Mouse (Mus musculus): Measurements from ENCODE around the gene Ttc30a2.
"Not testable (repeated sequence)": the region's sequence is repeated elsewhere in the genome, so short reads cannot be mapped to it uniquely, and the experiment has no call there.

Gene Ttc30a2

DNA sequence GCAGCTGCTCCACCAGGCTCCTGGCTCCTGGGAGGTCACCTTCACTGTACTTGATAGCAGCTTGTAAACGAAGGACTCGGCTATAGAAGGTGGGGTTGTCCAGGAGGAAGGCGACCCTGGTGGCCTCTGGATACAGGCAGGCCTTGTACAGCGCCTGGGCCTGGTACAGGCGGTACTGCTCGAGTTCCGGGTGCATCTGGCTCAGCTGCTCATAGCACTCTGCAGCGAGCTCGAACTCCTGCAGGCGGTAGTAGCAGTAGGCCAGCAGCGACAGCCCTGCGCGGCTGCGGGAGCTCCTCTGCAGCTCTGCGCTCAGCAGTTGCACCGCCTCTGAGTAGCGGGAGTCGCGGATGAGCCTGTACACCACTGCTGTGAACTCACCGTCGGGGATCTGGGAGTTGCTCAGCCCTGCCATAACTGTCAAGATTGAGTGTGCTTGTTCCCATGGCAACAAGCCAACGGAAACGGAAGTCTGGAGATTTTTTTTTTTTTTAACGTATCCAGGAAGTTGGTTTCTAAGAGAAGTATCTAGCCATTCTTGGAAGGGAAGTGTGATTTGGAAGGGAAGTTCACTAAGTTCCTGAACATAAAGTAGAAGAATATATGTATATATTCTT lies at the start of gene Ttc30a2:
Gene Ttc30a2 (minus strand): TSS at position 419 of the 617 bp plus-strand sequence.
- in situ Hi-C loops (cut with MboI, MseI), result not testable (repeated sequence)

DNA sequence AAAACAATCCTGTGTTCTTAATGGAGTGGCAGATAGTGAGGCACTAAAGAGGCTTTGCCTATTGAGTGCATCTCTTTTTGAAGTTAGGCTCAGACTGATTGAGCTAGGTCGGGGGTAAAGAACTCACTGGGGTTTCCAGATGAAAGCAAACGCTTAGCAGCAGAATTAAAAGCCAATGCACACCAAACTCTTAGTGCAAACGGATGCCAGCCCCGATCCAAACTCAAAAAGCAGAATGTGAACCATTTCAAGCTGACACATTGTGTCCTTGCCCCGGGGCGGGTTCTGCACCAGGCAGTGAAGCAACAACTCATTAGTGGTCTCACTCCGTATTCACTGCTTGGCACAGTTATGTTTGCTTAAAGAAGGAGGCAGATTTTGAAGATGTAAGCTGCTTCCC lies 38.9 kb upstream of the Ttc30a2 start:
- in situ Hi-C loops (cut with MboI, MseI), result no loop called here

DNA sequence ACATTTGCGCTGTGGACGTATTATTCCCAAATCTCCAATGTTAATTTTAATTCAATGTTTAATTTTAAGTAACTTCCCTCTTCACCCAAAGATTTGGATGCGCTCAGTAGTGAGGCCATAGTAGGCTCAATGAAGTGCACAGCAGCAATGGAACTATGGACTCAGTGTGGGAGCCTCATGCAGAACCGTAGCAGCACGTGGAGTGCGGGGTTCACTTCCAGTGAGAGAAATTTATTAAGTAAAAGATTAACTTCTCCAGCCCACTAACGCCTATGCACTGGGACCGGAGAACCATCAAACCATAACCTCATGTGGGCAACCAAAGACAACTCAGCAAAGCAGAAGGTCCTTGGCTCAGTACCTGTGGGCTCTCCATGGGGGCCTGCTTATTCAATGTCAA lies 38.2 kb upstream of the Ttc30a2 start:
- in situ Hi-C loops (cut with MboI, MseI), result no loop called here

DNA sequence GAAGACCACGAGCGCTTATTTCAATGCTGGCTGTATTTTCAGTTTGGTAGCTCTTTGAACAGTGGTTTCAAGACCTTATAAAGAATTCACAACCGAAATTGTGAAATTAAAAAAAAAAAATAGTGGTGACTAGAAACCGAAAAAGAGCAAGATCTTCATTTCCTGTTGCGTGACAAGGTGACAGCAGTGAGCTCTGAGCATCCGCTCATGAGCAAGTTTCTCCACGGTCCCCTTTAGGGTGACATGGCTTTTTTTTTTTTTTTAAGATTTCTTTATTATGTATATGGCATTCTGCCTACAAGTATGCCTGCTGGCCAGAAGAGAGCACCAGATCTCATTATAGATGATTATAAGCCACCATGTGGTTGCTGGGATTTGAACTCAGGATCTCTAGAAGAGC lies 37.5 kb upstream of the Ttc30a2 start:
- in situ Hi-C loops (cut with MboI, MseI), result no loop called here

DNA sequence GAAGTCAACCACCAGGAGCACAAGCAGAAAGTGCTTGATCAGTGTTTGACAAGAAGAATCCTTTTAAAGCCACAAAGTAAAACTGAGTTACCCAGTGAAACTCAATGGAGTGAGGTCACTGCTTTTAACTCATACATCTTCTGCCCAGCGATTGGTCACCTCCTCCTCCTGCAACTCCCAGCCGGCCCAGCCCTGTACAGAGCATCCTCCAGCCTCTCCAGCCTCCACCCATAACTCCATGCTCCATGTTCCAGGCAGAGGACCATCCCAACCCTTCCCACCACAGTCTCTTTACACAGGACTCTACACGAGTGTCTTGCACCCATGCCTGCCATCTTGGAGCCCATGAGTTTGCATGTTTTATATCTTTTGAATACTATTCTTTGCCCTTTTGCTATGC lies 36.7 kb upstream of the Ttc30a2 start:
- in situ Hi-C loops (cut with MboI, MseI), result no loop called here

DNA sequence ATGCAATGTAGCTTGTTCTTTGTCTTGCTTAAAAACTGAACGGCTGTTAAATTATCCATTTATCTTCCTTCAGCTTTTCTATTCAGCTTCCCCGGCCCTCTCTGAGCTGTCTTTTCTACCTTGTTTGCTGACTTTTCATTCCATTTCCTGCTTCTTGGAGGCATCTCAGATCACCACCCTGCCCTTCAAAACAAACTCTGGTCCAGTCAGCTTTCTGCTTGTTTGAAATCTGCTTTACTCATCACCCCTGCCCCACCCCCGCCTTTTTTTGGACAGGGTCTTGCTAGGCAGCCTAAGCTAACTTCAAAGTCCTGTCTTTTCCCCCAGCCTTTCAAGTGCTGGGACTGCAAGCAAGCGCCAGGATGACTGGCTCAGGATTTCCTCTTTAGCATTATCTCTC lies 28.2 kb upstream of the Ttc30a2 start:
- in situ Hi-C loops (cut with MboI, MseI), result no loop called here

DNA sequence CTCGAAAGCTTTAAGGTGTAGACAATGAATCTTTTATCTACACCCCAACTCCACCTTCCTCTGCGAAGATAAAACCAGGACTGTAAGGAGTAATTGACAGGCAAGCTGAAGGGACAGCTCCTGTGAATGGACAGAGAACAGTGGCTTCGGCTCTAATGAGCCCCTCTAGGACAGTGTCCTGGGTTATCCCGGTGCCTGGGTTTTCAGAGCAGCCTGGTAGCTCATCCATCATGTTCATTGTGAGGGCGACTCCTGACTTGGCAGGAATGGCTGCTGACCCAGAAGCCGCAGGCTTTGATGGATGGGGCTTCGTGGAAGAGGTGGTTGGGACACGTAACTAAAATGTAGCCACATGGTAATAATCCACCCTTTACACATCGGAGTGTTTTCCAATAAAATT lies 24.9 kb upstream of the Ttc30a2 start:
- in situ Hi-C loops (cut with MboI, MseI), result no loop called here

DNA sequence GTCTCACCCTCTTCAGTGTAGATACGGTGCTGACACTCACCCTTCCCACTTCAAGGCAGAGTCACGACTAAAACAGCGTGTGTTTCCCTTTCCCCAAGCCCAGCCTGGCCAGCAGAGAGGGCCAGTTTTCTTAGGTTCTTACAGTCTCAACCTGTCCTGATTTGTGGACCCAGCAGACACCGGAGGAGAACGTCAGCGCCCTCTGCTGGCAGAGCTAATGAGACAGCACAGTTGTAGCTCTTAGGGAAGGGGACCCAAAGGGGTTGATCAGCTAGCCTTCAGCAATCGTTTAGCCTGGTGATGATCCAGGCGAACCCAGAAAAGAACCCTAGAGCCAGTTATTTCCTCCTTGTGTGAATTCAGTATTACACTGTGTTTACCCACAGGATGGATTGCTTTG lies 23.4 kb upstream of the Ttc30a2 start:
- in situ Hi-C loops (cut with MboI, MseI), result no loop called here

DNA sequence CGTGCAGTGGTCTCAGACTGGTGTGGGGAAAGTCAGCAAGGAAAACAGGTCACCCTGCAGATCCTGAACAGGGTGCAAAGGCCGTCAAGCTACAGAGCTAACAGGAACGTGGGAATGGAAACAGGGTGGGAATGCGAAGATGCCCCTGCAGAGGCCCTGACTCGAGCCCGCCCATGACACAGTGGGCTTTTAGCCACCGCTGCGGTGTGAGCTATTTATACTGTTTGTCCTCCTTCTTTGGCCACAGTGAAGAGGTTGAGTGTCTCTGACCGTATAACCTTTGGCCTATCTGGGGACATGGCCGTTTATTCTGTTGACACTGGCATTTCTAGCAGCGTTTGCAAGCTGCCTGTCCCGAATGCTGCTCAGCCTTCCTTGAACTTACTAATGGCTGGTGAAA lies 21.7 kb upstream of the Ttc30a2 start:
- in situ Hi-C loops (cut with MboI, MseI), result loop anchor here (5.0 kb wide), 1 partner anchor 73 kb away; no protein-coding TSS in a partner anchor

DNA sequence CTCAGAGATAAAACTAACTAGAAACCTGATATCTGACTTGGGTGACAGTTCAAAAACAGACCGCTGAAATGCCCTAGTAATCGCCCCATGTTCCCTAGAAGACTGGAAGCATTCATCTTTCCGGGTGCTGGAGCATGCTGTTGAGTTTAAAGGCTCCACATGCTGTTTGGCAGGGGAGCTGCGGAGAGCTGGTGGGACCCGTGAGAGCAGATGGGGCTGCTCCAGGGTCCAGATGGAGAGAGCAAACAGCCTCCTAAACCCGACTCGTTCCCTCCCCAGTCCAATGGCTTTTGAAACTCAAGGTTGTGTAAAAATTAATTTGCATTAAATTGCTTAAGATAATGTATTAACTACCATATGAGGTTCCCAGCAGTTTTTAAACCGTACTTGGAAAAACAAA lies 20.7 kb upstream of the Ttc30a2 start:
- in situ Hi-C loops (cut with MboI, MseI), result loop anchor here (5.0 kb wide), 1 partner anchor 74 kb away; no protein-coding TSS in a partner anchor

DNA sequence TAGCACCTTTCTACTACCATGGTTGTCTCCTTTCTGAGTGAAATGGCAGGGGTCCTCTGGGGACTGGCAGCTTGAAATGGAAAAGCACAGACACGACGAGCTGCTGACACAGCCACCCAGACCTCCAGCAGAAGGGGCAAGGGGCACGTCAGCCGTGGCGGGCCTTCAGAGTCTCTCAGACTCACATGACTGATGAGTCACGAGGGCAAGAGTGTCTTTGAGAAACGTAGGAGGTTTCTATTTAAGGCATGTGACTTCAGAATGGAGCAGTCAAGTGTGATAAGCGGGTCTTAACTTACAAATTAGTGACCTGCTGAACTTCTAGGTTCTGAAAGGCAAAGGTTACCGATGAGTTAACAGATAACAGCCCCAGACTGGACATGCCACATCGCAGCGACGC lies 19.8 kb upstream of the Ttc30a2 start:
- in situ Hi-C loops (cut with MboI, MseI), result loop anchor here (5.0 kb wide), 1 partner anchor 75 kb away; no protein-coding TSS in a partner anchor

DNA sequence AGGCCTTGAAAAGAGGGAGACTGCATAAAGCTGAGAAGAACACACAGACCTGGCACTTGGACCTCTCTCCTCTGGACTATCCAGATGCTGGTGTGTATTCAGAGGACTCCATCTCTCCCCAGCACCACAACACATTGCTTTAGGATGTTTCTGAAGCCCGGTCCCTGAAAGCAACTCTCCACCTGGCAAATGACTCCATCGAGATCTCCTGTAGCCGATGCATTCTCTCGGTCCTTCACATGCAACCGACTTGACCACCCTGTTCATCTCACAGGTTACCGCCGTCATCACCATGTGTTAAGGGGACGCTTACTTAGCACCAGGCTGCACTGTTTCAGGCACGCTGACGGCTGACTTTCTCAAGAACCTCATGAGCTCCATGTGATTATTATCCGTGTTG lies 16.9 kb upstream of the Ttc30a2 start:
- in situ Hi-C loops (cut with MboI, MseI), result loop anchor here (5.0 kb wide), 1 partner anchor 77 kb away; no protein-coding TSS in a partner anchor

DNA sequence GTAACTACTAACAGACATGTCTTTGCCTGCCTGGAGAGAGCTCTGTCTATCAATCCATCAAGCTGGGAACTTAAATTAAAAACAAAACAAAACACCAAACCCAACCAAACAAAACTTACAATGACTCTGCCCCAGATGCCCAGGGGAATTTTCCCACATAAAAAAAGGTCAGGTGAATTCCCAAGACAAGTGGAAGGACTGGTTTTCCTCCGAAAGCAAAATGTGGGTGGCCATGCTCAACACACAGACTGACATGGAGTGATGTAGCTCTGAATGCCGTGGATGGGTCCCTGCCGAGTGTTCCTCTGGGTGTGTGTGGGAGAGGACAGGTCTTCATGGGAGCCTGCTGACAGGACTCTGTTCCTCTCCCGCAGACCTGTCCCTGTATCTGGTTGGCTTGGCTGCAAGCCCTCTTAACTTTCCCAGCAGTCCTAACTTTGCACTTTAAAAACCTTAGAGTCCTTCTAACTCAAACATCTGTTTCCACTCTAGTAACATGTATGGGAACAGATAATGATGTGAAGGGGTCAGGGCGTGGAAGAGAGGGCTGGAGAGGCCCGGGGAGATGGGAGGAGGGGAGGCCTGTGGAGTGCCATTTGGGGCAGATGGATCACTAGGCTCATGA lies 13.7 kb upstream of the Ttc30a2 start:
- in situ Hi-C loops (cut with MboI, MseI), result no loop called here

DNA sequence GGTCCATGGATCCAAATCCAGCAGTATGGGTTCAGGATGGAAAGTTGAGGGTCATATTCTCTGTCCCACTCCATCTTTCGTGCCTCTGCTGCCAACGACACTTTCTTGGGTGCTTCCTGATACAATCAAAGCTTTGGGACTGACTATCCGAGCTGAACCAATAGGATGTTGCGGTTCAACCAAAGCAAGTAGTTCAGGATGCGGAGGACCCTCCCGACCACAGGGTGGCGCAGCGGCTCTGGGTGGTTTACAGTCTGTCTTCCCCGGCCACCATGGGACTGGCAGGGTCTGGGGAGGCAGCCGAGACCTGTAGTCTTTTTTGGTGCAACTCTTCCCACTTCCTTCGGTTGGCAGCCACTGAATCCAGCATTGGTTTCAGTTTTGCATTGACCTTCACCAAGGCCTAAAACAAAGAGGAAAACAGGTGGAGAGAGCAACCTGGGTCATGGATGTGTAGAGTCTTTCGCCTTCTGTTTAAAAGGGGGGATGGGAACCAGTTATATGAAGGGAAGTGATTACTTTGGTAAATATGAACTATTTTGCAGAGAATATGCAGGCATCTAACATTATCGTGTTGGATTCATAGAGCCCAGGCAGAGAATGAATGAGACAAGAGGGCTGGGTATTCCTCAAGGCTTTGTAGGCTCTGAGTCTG lies 13.0 kb upstream of the Ttc30a2 start:
- in situ Hi-C loops (cut with MboI, MseI), result no loop called here

DNA sequence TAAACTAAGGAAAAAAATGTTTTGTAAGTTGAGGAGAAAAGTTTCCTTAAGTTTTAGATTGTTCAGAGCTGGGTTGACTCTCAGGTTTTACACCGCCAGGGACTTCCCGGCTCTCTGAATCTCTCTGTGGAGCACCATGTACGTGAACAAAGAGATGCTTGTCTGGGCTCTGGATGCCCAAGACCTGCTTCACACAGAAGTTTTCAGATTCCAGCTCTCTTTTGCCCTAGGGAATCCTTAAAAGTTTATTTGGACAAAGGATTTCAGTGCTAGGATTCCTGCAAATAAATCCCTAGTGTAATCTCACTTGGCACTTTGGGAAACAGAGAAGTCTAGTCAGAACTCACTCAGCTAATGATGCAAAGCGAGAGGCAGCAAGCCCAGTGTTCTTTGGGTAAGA lies 11.7 kb upstream of the Ttc30a2 start:
- in situ Hi-C loops (cut with MboI, MseI), result no loop called here

DNA sequence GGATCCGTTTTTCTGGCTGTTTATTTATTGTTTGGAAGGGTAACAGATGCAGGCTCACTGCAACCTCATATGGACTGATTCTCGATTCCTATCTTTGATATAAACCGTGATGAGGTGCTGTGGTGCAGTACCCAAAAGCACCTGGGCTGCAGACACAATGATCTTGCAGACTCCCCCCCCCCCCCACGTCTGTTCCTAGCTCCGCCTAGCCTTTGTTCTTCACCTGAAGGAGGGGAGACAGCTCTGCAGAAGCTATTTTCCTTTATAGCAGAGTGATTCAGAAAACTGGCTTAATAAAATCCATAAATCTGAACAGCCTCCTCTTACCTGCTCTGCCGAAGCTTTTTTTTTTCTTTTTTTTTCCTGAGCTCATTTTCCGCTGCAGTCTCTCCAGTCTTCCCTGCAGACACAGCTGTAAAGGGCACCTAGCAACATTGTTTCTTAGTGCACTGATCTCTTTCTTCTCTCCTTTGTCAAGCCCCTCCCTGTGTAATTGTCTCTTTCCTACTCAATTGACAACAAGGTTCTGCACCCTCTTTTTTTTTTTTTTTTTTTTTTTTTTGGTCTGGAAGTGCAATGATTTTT lies 10.9 kb upstream of the Ttc30a2 start:
- in situ Hi-C loops (cut with MboI, MseI), result no loop called here

DNA sequence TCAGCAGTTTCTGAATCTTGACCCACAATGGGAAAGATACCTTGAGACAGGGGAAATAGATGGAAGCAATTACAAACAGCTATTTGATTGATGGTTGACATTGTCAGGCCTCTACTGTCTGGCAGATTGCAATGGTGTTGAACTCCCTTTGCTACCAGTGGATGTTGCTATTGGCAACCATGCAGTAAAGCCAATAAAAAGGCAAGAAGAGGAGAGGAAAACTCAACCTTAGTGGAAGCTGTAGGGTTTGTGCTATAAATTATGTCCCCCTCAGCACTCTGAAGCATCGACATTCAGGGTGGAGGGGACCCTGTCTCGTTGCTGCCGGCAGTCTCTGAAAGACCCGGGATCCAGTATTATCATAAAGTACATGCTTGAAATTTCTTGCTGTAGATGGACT lies 10.4 kb upstream of the Ttc30a2 start:
- in situ Hi-C loops (cut with MboI, MseI), result no loop called here

DNA sequence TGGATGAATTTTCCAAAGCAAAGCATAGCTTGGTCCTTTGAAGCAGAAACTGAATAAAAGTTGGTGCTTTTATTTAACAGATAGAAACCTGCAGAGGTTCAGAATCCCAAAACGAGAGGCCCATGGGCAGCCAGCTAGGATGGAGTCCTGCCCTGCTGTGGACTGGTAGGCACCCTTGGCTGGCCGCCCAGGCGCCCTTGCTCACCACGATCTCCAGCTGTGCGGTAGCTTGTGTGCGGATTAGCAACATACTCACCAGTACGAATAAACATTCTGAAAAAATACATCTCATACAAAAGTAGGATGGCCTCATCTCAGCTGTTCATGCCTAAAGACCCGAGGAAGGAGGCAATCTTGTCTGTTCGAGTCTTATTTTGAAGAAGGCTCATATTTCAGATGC lies 9.8 kb upstream of the Ttc30a2 start:
- in situ Hi-C loops (cut with MboI, MseI), result no loop called here

DNA sequence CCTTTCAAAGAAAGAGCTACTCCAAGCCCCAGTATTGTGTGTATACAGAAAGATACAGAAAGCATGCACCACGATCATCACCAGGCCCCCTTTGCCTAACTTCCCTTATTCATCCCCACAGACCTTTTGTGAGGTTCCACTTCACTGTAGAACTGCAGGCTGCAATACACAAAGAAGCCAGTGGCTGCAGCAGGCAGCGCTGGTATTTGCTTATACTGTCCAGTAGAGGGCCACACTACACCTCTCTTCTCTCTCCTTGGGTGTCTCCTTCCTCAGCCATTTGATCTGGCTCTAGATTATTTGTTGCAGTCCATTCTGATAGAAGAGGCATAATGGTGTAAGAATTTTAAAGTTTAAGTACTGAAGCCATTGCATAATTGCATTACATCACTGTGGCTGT lies 7.2 kb upstream of the Ttc30a2 start:
- in situ Hi-C loops (cut with MboI, MseI), result no loop called here

DNA sequence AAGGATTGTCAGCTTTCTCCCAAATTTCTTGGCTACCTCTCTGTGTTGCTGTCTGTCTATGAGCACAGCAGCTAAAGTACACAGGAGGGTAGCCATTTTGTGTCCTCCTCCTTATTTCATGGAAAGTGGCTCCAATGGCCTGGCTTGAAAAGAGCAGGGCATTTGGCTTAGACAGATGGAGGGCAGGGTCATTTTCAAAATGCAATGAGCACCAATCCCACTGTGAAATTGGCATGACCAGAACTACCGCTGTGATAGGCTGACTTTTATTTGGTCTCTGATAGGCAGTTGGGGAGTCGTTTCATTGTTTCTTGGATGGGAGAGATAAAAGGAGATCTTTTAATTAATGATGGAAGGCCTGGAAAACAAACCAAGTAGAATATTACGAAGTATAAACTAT lies 5.9 kb upstream of the Ttc30a2 start:
- in situ Hi-C loops (cut with MboI, MseI), result loop anchor here (5.0 kb wide), 1 partner anchor 42 kb away; no protein-coding TSS in a partner anchor

DNA sequence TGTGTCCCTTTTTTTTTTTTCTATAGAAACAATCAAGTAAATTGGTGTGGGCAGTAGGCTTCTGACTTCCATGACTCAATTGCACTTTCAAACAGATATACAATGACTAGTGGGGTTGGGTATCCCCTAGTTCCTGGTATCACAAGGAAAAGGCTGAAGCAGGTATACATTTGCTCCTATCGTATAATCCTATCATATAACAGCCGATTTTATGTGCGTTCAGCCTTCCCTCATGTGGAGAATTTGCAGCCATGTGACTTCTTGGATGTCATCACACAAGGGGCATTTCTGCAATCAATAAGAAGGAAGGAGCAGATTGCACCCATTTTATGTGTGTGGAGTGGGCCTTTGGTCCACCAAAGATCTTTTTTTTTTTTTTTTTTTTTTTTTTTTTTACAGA lies 5.1 kb upstream of the Ttc30a2 start:
- in situ Hi-C loops (cut with MboI, MseI), result loop anchor here (5.0 kb wide), 1 partner anchor 41 kb away; no protein-coding TSS in a partner anchor

DNA sequence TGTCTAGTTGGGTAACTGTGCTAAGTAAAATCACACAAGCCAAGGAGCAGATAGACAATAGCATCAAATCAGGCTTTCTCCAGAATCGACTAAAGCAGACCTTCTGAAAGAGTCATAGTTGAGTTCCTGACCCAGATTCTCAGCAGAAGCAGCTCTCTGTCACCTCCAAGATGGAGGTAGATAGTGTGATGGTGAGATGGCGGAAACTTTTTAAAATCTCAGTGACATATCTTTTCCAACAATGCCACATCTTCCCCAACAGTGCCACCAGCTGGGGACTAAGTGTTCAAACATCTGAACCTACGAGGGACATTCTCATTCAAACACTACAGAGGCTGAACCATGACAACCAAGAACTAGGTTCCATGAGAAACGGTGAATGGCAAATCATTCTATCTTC lies 4.7 kb upstream of the Ttc30a2 start:
- in situ Hi-C loops (cut with MboI, MseI), result loop anchor here (5.0 kb wide), 1 partner anchor 40 kb away; no protein-coding TSS in a partner anchor
